Mouse (Mus musculus) liver, postnatal 0 days (tissue): ENCODE measurements around the gene Tgfbr2. TPM values are rescaled to one million over a fixed set of nuclear protein-coding genes. Genes with fewer than 3 reads are reported as not detected.

Source experiments
- ATAC-seq: fragments of 200-750 bp; cut with Nextera tagmentation; 2 replicates; pipeline ENCODE4 v1.8.0; 2017; ENCODE audit warnings: mild to moderate bottlenecking, moderate library complexity
- DNase-seq: peaks from one replicate; pipeline ENCODE4 v3.0.0-alpha.2; 2016
- H3K27ac ChIP-seq: fragments of 300-500 bp; sonication (generic); 2 replicates; pipeline ENCODE4 v1.5.1; 2014; ENCODE audit warnings: antibody characterized with exemption, moderate library complexity, mild to moderate bottlenecking, low read depth
- H3K27me3 ChIP-seq: fragments of 300-500 bp; sonication (generic); 2 replicates; pipeline ENCODE4 v1.6.1; 2014; ENCODE audit warnings: low read length, control low read depth, mixed read lengths; ENCODE audit not compliant: insufficient read depth
- H3K36me3 ChIP-seq: fragments of 300-500 bp; sonication (generic); replicated peaks from 2 replicates; pipeline ENCODE4 v1.6.1; 2014; ENCODE audit warnings: mild to moderate bottlenecking, control low read depth, low read length, moderate library complexity, mixed read lengths; ENCODE audit not compliant: insufficient read depth
- H3K4me1 ChIP-seq: fragments of 300-500 bp; sonication (generic); 2 replicates; pipeline ENCODE4 v1.6.1; 2014; ENCODE audit warnings: antibody characterized with exemption, mild to moderate bottlenecking, control low read depth; ENCODE audit not compliant: insufficient read depth
- H3K4me2 ChIP-seq: fragments of 300-500 bp; sonication (generic); 2 replicates; pipeline ENCODE4 v1.6.1; 2014; ENCODE audit warnings: low read depth, mild to moderate bottlenecking, low read length, moderate library complexity, mixed read lengths
- H3K4me3 ChIP-seq: fragments of 300-500 bp; sonication (generic); 2 replicates; pipeline ENCODE4 v1.5.1; 2014; ENCODE audit warnings: low read depth, low read length
- H3K9ac ChIP-seq: fragments of 300-500 bp; sonication (generic); replicated peaks from 2 replicates; pipeline ENCODE4 v1.6.1; 2014; ENCODE audit warnings: mild to moderate bottlenecking, moderate library complexity
- H3K9me3 ChIP-seq: fragments of 300-500 bp; sonication (generic); 2 replicates; pipeline ENCODE4 v1.6.1; 2016; ENCODE audit warnings: mild to moderate bottlenecking, control low read depth, low read length, mixed read lengths
- CTCF ChIP-seq: sonication (generic); IDR thresholded peaks from 2 replicates; pipeline ENCODE4 v1.5.1; 2016; ENCODE audit warnings: antibody characterized with exemption, low read depth
- EP300 ChIP-seq: IDR thresholded peaks from 2 replicates; pipeline ENCODE4 v1.6.1; 2016; ENCODE audit warnings: antibody characterized with exemption, low read depth, mild to moderate bottlenecking
- WGBS: fragments of 180-500 bp; shearing (Covaris S2); extraction: QIAGEN DNeasy Blood & Tissue Kit; methylation state at CpG from one replicate; pipeline ENCODE4 v1.1.7; 2014; ENCODE audit not compliant: insufficient replicate concordance; 5-methylcytosine and 5-hydroxymethylcytosine counted together
- polyA plus RNA-seq: library from polyadenylated mRNA; unstranded; fragments of >200 nt; fragmentation: Nextera tagmentation; extraction: Ambion mirVana; gene quantifications from 2 replicates; pipeline ENCODE4 v1.2.1, GENCODE M21; 2015

Tgfbr2 gene
- polyA plus RNA-seq, 1 experiment from 2014 or later: 5.6 TPM

DNA sequence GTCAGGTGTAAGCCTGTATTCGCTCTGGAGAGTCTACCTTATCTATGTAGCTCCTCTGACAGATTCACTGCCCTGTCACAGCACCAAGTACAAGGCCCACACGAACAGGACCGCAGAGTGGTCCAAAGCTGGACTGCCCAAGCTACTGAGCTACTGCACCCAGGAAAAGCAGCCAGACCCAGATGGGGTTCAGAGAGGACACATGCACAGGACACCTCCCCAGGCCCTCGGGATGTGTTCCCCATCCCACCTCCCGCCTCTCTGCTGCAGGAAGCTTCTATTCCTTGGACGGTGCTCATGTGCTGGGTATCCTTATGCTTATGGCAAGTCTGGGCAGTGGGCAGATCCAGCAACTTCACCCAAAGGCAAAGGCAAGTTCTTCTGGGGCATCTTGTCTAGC is 34.7 kb downstream of the Tgfbr2 start:
- no peaks in the 10 kb centered on the region for H3K27me3 ChIP-seq
- peaks cover 42% of the 10 kb centered on the region for H3K4me1 ChIP-seq
- DNase-seq (no peak), ATAC-seq (no peak)
- H3K4me2 ChIP-seq: no peak overlapping the region
- H3K36me3 ChIP-seq: no peaks in the 10 kb centered on the region
- H3K9me3 ChIP-seq: no peaks in the 10 kb centered on the region
- no peak overlapping the region for H3K9ac ChIP-seq
- TF ChIP-seq EP300: no peak
- no peak for TF ChIP-seq CTCF
- 89% methylated on average over 6 of the region's 6 CpGs for WGBS
- no peak overlapping the region for H3K4me3 ChIP-seq
- H3K27ac ChIP-seq: no peak overlapping the region

DNA sequence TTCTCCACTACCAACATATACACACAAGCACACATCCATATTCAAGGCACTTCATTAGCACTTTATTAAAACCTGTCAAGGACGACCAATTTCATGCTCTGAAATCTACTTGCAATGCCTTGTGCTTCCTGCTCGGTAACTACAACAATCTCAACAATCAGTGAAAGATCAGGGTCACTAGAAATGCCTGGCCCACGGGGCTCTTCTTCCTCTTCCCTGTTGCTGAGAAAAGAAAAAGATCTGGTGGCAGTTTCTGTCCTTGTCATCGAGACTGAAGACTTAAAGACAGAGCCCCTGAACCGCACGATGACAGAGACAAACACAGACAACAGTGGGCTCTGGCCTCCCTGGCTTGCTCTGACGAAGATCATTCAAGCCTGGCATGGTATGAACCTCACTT is 35.6 kb downstream of the Tgfbr2 start:
- 46% methylated on average over 7 of the region's 7 CpGs for WGBS
- Histone ChIP-seq H3K27ac (no peak overlapping the region), H3K4me1 (peaks cover 43% of the 10 kb centered on the region), H3K4me3 (no peak overlapping the region), H3K36me3 (no peaks in the 10 kb centered on the region), H3K9ac (no peak overlapping the region), H3K9me3 (no peaks in the 10 kb centered on the region), H3K27me3 (no peaks in the 10 kb centered on the region), H3K4me2 (no peak overlapping the region)
- DNase-seq: no peak
- no peak for ATAC-seq
- TF ChIP-seq CTCF (no peak), EP300 (no peak)

DNA sequence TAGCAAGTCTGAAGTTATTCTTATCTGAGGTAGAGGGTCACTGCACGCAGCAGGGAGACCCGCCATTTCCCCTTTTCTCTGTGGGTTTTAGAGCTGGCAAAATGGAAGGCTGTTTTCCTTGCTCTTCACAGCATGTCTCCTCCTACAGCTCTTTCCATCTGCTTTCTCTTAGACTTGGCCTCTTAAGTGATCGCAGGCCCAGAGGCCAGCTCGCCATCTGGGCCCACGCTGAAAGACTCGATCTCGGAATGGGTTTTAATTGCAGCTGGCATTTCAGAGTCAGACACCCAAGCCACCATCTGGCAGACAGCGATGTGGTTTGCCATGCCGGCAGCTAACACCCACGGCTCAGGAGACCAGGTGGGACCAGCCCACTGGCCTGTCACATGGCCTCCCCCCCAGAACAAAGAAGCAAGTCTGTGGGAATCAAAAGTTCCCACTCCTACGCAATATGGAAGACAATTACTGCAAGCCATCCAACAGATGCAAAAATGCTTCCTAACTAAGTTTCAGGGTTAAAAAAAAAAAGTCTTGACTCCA is 36.5 kb downstream of the Tgfbr2 start:
- Histone ChIP-seq H3K27ac (no peak overlapping the region), H3K4me3 (no peak overlapping the region), H3K9ac (no peak overlapping the region), H3K4me2 (no peak overlapping the region), H3K36me3 (no peaks in the 10 kb centered on the region), H3K9me3 (no peaks in the 10 kb centered on the region), H3K27me3 (no peaks in the 10 kb centered on the region), H3K4me1 (peaks cover 38% of the 10 kb centered on the region)
- TF ChIP-seq EP300: no peak
- no peak for TF ChIP-seq CTCF
- ATAC-seq (0 out of 2 replicates have a peak, but pooled peaks have one; percentile 28), DNase-seq (no peak)
- WGBS: 63% methylated on average over 11 of the region's 11 CpGs

DNA sequence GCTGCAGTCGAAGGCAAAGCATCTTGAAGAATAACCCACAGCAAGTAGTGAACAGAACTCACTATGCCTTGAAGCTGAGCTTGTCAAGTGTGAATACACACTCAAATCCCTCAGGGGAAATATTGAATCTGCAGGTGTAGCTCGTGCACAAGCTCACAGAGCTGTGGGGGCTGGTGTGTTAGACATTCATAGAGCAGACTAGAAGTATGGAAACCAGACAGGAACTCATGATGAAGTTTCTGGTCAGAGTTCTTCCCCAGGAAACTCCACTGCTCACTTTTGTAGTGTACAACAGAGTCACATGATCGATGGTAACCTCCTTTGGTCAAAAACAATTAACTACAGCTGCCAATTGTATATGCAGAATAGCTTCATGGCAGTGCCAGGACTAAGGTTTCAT is 37.5 kb downstream of the Tgfbr2 start:
- ATAC-seq (no peak), DNase-seq (no peak)
- WGBS: 50% methylated on average over 3 of the region's 3 CpGs
- Histone ChIP-seq H3K9ac (no peak overlapping the region), H3K4me2 (no peak overlapping the region), H3K9me3 (no peaks in the 10 kb centered on the region), H3K4me1 (peaks cover 44% of the 10 kb centered on the region), H3K36me3 (no peaks in the 10 kb centered on the region), H3K27me3 (no peaks in the 10 kb centered on the region), H3K27ac (no peak overlapping the region), H3K4me3 (no peak overlapping the region)
- TF ChIP-seq CTCF: no peak

DNA sequence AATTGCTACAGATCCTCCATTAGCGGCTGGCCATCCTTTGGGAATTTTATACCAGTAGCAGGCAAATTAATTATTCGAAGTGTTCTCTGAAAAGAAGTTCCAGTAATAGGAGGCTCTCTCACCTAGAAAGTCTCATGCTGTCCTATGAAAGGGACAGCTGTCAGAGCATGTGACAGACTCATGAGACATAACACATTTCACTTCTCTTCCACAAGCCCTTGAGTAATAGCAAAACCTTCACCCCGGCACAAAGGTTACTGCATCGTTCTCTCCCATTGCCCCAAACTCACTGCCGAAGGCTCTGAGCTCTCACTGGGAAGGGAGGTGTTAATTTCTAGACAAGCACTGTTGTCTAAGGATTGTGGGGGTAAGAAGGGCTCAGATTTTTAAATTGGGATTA is 38.3 kb downstream of the Tgfbr2 start:
- no peak for TF ChIP-seq CTCF
- no peak for TF ChIP-seq EP300
- no peaks in the 10 kb centered on the region for H3K9me3 ChIP-seq
- no peaks in the 10 kb centered on the region for H3K36me3 ChIP-seq
- H3K4me2 ChIP-seq: no peak overlapping the region
- no peak overlapping the region for H3K4me3 ChIP-seq
- DNase-seq (no peak), ATAC-seq (peak; percentile 47; the same call in 1 of the 2 replicates)
- WGBS: 51% methylated on average over 5 of the region's 5 CpGs
- H3K27me3 ChIP-seq: no peaks in the 10 kb centered on the region
- peaks cover 52% of the 10 kb centered on the region for H3K4me1 ChIP-seq
- no peak overlapping the region for H3K9ac ChIP-seq
- peak overlapping the region; percentile 48; the same call in 1 of the 2 replicates for H3K27ac ChIP-seq

DNA sequence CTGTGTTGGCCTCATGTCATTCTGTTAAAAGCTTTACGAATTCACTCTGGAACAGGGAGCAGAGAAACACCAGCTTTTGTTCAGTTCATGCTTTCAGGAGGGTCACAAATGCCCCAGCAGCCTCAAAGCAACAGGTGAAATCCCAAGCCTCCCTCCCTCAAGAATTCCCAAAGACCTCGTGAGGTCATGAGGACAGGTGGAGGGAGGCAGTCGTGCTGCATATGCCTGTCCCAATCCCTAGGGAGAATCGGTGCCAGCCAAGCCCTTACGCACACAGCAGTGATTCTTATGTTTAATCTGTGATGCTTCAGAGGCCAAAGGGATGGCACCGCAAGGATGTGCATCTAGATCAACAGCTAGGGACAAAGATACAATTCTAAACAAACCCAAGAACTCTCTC is 39.0 kb downstream of the Tgfbr2 start:
- 74% methylated on average over 6 of the region's 6 CpGs for WGBS
- no peak overlapping the region for H3K4me3 ChIP-seq
- ATAC-seq: 0 out of 2 replicates have a peak, but pooled peaks have one; percentile 20
- H3K9ac ChIP-seq: no peak overlapping the region
- H3K4me1 ChIP-seq: peaks cover 53% of the 10 kb centered on the region
- H3K9me3 ChIP-seq: no peaks in the 10 kb centered on the region
- H3K36me3 ChIP-seq: peaks cover 5% of the 10 kb centered on the region; the same call in 1 of the 2 replicates
- no peak for TF ChIP-seq CTCF
- no peak for TF ChIP-seq EP300
- 0 out of 2 replicates have a peak overlapping the region, but pooled peaks have one; percentile 39 for H3K27ac ChIP-seq
- H3K27me3 ChIP-seq: no peaks in the 10 kb centered on the region
- no peak overlapping the region for H3K4me2 ChIP-seq
- DNase-seq: no peak

DNA sequence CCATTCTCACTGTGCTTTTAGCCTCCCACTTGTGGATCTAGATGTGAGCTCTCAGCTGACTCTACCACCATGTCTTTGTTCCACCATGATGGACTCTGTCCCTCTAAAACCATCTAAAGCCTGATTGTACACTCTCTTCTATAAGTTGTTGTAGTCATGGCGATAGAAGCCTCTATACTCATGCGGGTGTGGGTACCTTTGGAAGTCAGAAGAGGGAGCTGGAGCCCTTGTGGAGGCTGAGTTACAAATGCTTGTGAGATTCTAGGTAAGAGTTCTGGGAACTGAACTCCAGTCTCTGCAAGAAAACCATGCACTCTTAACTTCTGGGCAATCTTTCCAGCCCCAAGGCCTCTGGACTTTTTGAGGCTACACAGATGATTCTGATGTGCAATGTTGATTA is 40.7 kb downstream of the Tgfbr2 start:
- no peaks in the 10 kb centered on the region for H3K27me3 ChIP-seq
- H3K4me3 ChIP-seq: no peak overlapping the region
- TF ChIP-seq CTCF (peak; percentile 46), EP300 (no peak)
- DNase-seq: no peak
- ATAC-seq: no peak
- peaks cover 49% of the 10 kb centered on the region for H3K4me1 ChIP-seq
- H3K27ac ChIP-seq: no peak overlapping the region
- no peaks in the 10 kb centered on the region for H3K9me3 ChIP-seq
- no peak overlapping the region for H3K4me2 ChIP-seq
- peaks cover 20% of the 10 kb centered on the region for H3K36me3 ChIP-seq
- 73% methylated on average over 2 of the region's 2 CpGs for WGBS
- no peak overlapping the region for H3K9ac ChIP-seq
